Mouse (Mus musculus) gonadal fat pad, adult 2 months (tissue): Measurements from ENCODE around the gene Gart. TPM values are rescaled to one million over a fixed set of nuclear protein-coding genes. Genes with fewer than 3 reads are reported as not detected.

Source experiments
- polyA plus RNA-seq: library from polyadenylated mRNA; depleted of rRNA; stranded (reverse); fragments of >200 nt; gene quantifications from 2 replicates; pipeline ENCODE4 v1.2.3, GENCODE M21; 2012; rRNA removed

Gart gene
- polyA plus RNA-seq, 1 experiment = 36.3 TPM

Other genes with a start within 250 kb of the Gart start
- 45.8 and 55.7 TPM in 2 replicates for gene Il10rb, start 240.8 kb downstream of the Gart start, polyA plus RNA-seq
- 25.7 and 26.7 TPM in 2 replicates for gene Ifnar1, start 161.7 kb downstream of the Gart start, polyA plus RNA-seq
- gene Ifngr2, start 99.9 kb downstream of the Gart start, polyA plus RNA-seq = 39.0 and 46.2 TPM in 2 replicates
- 81.1 and 81.7 TPM in 2 replicates for gene Tmem50b, start 49.2 kb downstream of the Gart start, polyA plus RNA-seq
- 1.5 and 2.0 TPM in 2 replicates for gene Dnajc28, start 27.9 kb downstream of the Gart start, polyA plus RNA-seq
- 110 and 115 TPM in 2 replicates for gene Son, start 554 bp upstream of the Gart start, polyA plus RNA-seq
- 3.6 and 3.8 TPM in 2 replicates for gene Donson, start 41.8 kb upstream of the Gart start, polyA plus RNA-seq
- 25.1 and 30.9 TPM in 2 replicates for gene Cryzl1, start 82.0 kb upstream of the Gart start, polyA plus RNA-seq
- 19.0 and 25.8 TPM in 2 replicates for gene Itsn1, start 82.3 kb upstream of the Gart start, polyA plus RNA-seq